Mouse (Mus musculus): Measurements from ENCODE around the gene Gm20662.
"Not testable (repeated sequence)": the region's sequence is repeated elsewhere in the genome, so short reads cannot be mapped to it uniquely, and the experiment has no call there.

Gene Gm20662

DNA sequence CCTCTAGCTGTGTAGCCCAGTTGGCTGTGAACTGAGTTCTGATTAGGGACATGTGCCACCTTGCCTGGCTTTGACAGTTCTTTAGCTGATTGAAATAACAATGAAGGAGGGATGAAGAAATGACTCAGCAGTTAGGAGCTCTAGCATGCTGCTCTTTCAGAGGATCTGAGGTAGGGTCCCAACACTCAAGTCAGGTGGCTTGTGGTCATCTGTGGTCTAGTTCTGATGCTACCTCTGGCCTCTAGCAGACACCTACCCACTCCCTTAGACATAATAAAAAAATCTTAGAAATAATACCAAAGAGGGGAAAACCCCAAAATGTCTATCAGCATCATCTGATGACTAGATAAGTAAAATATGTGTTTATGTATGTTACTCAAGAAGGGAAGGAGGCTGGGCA is 14.2 kb downstream of the Gm20662 start:
- no peak for DNase-seq (ENCODE audit: low read depth)

DNA sequence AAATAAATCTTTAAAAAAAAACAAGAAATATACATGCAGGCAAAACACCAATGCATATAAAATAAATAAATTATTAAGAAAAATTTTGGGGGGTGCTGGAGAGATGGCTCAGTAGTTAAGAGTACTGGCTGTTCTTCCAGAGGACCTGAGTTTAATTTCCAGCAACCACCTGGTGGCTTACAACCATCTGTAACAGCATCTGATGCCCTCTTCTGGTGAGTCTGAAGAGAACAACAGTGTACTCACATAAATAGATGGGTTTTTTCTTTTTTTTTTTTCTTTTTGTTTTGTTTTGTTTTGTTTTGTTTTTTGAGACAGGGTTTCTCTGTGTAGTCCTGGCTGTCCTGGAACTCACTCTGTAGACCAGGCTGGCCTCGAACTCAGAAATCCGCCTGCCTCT is 17.4 kb downstream of the Gm20662 start:
- not testable (repeated sequence) for DNase-seq (ENCODE audit: low read depth)

DNA sequence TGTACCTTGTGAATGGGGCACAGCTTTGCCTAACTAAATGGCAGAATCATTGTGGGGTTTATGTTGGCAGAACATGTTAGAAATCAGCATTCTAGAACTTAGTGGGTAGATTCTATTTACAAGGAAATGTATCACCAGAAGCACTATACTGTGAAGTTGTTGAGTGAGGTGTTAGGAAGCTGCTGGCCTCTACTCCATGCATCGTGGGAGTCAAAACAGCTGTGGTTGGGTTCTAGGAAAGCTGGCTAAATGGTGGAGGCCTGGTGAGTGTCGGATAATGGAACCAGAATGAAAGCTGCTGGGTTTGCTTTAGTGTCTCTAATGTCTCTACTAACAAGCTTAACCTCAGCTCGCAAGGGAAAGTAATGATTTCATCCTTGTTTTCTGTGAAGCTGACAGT is 21.0 kb downstream of the Gm20662 start:
- no peak for DNase-seq (ENCODE audit: low read depth)

DNA sequence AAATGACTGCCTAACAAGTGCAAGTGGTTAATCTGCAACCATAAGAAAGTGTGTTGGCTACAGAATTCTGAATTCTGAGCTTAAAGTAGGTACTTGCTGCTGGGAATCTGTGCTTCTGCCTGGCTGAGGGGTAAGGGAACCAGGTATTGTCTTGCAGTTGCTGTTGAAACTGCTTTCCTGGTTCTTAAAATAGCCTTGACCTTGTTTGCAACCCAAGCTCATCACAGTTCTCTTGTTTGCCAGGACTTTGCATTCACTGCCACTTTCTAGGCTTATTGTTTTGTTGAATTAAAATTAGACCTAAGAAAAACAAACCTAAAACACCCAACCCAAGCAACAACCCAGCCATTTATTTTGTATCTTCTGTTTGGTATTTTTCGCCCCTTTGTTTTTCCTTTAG is 24.6 kb downstream of the Gm20662 start:
- no peak for DNase-seq (ENCODE audit: low read depth)

DNA sequence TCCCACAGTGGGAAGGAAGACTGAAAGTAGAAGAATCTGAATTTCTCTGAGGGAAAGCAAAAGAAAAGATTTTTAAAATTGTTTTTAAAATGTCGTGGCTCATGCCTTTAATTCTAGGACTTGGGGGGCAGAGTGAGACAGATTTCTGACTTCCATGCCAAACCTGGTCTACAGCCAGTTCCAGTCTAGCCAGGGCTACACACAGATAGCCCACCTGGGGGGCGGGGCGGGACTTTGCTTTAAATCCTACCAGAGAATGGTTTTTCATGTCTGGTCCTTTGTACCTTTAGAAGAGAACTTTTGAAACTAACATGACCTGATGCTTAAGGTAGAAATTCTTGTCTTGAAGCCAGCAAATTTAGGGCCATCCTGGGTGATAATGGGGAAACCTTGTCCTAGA is 27.1 kb downstream of the Gm20662 start:
- no peak for DNase-seq (ENCODE audit: low read depth)

DNA sequence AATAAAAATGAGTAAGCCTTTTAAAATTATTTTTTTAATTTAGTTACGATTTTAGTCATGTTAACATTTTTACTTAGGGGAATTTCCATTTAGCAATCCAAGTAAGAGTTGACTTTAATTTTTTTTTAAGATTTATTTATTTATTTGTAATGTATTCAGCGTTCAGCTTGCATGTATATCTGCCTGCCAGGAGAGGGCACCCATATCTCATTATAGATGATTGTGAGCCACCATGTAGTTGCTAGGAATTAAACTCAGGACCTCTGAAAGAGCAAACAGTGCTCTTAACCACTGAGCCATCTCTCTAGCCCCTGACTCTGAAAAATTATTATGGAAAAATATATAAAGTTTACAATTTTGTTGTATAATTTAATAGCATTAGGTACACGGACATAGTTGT is 30.4 kb downstream of the Gm20662 start:
- DNase-seq (ENCODE audit: low read depth): no peak

DNA sequence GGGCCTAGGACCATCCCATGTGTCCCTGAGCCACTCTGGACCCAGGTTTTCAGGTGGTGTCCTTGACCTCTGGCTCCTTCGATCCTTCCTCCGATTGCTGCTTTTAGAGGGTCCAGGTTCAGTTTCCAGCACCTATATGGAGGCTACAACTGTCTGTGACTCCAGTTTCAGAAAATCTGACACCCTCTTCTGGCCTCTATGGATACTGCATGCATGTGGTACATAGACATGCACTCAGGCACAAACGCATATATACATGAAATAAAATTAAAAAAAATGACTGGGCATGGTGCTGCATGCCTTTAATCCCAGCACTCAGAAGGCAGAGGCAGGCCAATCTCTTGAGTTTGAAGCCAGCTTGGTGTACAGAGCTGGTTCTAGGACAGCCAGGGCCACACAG is 31.7 kb downstream of the Gm20662 start:
- no peak for DNase-seq (ENCODE audit: low read depth)

DNA sequence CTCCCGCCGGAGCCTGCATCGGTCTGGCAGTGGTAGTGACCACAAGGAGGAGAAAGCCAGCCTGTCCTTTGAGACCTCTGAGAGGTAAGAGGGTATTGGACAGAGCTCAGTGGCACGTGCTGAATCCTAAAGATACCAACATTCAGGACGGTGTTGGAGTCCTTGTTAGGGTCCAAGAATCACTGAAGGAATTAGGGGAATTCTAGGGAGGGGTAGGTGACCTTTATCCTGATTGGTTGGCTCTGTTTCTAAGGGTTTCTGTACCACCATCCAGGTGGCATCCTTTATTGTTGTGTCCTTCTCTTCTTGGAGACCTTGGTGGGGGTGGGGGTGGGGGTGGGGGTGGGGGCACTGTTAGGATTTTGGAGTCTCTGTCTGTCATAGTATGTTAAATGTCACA is 36.0 kb downstream of the Gm20662 start:
- DNase-seq (ENCODE audit: low read depth): no peak

DNA sequence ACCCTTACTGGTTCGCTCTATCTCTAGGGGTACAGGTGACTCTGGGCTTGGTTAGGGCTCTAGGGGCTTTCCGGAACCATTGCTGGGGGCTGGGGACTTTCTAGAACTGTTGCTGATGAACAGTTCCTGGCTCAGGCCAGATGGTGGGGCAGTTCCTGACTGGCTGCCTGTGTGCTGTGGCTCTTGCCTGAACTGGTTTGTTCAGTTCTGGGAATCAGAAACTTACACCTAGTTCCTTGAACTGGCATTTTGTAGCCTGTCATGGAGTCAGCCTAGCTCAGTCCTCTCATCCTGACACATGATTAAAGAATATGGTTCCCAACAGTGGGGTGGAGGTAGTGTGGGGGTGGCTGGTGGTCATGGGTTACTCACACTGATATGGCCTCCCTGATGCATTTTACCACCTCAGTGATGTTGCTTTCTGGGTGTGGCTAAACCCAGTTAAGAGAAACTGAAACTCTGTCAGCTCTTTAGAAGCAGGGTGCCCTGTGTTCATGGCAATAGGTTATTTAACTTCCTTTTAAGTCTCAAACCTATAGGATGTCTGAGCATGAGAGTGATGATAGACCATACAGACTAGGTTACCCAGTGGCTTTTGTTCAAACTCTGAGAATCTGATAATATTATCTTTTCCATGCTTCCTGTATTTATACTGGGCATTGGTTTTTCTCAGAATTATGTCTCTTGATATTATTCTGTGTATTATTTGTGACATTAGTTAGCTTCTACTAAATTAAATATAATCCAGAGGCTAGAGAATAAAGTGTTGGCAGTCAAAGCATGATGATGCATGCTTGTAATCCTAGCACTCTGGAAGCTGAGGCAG is 39.4 kb downstream of the Gm20662 start:
- DNase-seq (ENCODE audit: low read depth): no peak

DNA sequence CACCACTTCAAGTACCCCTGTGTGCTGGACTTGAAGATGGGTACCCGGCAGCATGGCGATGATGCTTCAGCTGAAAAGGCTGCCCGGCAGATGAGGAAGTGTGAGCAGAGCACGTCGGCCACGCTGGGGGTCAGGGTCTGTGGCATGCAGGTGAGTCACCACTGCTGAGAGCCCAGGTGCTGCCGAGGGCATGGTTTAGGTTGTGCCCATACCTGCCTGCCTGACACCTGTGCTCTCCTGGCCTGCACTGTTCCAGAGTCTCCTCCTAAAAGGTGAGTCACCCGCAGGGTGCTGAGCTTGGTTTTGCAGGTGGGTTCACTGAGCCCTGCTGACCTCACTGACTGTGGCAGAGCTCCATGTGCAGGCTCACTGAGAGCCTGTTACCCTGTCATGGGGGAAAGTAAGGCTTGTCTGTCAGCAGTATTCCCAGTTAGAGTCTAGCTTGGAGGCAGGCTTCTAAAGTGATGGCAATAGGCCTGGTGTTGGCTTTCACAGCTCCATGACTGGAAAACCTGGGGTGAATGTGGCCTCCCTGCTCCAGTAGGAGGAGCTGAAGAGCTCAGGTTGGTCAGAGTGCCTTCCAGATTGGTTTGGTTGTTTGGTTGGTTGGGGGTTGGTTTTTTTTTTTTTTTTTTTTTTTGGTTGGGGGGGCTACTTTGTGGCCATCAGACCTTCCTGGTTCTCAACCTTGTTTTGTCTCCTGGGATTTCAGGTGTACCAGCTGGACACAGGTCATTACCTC is 48.8 kb downstream of the Gm20662 start:
- no peak for DNase-seq (ENCODE audit: low read depth)

DNA sequence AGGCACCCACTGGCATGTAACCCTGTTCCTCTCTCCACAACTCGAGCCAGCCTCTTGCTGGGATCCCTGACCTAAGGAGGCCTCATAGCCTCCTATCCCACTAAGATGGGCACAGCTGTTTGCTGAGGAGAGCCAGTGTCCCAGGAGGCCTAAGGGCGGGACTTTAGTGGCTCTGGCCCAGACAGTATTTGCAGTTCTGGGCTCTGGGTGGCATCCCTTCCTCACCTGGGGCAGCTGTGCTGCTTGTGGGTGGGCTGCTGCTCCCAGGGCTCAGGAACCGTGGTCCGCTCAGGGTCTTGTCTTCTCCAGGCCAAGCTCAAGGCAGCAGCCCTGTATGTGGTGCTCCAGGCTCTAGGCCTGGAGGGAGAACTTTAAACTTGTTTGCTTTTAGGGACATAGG is 50.4 kb downstream of the Gm20662 start:
- no peak for DNase-seq (ENCODE audit: low read depth)

DNA sequence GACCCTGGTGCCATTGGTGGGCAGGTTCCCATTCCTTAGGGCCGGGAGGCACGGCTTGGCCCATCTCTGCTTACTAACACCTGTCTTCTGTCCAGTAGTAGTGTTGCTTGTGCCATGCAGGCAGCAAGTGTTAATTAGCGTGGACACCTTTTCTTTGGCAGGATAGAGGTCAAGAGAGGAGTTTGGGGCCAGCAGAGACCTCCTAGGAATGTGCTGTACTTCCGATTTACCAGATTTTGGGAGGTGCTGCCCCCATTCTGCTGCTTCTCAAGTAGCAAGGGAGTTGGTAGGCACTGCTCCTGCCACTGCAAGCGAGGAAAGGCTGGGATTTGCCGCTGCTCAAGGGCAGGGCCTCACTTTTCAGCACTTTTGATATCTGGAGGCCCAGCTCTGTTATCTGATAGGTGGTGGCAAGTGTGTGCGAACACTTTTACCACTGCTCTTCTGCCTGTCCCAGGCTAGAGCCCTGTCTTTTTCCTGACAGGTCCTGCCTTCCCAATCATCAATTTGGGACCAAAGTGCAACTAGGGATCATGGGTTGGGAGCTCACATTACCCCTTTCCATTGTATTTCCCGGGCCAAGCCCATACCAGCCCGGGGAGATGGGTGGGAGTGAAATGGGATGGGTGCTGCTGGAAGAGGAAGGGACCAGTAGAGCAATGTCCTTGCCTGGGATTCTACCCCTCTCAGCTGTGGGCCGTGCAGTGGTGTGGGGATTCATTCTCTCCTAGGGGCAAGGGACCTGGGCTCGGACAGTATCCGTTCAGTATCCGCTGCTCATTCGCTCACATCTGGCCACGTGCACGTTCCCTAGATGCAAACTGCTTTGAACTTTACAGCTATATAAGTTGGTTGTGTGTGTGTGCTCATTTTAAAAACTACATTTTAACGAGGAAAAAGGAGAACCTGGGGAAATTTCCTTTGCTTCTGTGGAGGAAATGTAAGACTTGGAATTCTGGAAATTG is 51.7 kb downstream of the Gm20662 start:
- no peak for DNase-seq (ENCODE audit: low read depth)

DNA sequence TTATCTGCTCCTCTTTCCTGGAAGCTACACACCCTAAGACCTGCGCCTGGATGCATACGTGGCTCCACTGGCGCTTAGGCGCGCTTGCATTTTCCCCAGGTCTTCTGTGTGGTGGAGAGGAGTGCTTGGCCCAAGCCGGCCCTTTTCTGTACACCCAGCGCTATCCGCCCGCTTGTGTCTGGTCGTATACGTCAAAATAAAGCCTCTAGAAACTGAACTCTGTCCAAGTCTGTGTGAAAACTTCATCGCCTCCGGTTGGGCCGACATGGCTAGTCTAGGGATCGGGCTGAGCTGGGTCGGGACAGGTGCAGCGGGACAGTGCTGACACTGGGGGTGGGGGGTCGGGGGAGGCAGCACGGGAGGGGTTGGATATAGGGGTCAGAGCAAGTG is 52.4 kb downstream of the Gm20662 start:
- no peak for DNase-seq (ENCODE audit: low read depth)

DNA sequence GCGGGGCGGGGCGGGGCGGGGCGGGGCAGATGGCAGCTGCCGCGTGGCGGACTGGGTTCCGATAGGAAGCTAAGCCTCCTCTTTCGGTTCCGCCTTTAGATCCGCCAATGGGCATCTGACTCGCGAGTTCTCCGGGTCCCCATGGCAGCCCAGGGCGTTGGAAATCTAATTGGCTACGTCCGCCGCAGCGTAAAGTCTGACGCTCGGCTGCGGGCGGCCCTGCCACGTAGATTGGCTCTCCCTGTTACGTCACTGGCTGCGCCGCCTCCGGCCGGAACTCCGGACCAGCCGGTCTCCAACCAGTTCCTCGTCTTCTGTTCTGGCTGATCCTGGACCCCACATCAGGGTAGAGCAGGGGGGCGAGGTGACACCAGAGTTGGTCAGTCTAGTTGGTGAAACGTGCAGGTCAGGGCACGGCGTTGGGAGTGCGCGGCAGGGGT is 52.9 kb downstream of the Gm20662 start, which contains the start of gene Gmppb:
Gene Gmppb, plus strand, starts transcription at position 227 of the 440 bp plus-strand sequence.
- DNase-seq (ENCODE audit: low read depth): peak; percentile 95

DNA sequence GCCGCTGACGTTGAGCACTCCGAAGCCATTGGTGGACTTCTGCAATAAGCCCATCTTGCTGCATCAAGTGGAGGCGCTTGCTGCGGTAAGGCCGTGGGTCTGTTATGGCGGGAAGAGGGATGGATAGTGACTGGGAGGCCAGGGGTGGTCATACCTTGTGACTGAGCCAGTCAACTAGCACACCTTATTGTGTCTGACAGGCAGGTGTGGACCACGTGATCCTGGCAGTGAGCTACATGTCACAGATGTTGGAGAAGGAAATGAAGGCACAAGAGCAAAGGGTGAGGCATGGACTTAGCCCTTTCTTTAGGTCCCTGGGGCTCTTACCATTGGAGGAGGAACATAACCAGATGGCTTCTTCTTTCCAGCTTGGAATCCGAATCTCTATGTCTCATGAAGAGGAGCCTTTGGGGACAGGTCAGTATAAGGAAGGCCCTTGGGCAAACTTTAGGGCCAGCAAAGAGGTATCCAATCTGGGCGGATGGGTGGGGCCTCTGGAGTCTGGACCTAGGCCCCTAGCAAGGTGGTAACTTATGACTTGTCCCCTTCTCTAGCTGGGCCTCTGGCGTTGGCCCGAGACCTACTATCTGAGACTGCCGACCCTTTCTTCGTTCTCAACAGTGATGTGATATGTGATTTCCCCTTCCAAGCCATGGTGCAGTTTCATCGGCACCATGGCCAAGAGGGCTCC is 53.6 kb downstream of the Gm20662 start:
- no peak for DNase-seq (ENCODE audit: low read depth)

DNA sequence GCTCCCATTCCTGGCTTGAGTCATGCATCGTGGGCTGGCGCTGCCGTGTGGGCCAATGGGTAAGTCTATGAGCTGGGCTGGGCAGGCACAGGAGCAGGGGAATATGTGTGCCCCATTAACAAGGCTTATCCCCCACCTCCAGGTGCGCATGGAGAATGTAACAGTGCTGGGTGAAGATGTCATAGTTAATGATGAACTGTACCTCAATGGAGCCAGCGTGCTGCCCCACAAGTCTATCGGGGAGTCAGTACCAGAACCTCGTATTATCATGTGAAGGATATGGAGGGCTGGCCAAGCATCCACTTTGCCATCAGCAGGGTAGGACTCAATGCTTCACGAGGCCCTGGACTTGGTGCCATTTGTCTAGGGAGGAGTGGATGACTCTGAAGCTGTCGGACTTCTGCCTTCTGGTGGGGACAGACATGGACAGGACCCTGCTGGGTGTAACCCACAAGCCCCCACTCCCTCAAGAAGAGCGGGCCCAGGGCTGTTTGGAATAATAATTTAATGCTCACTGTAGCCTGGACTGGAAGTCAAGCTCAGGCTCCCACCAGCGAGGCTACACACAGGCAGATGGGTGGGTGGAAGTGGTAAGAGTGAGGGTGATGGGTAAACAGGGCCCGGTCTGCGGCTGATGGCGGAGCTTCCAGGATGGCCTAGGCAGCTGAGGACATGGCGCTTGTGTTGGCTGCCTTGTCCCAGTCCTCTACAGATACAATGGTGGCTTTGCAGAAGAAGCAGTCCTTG is 55.2 kb downstream of the Gm20662 start:
- no peak for DNase-seq (ENCODE audit: low read depth)

DNA sequence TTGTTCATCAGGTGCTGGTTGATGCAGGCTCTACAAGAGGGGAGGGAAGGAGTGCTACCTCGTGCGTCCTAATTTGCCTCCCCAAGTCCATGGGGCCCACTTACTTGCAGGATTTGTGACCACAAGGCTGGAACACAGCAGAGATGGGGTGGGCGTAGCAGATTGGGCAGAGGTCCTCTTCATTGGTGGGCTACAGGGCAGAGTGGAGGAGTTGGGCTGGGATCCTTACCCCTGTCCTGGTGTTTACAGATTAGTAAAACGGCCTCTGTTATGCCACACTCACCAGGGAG is 55.7 kb downstream of the Gm20662 start:
- no peak for DNase-seq (ENCODE audit: low read depth)

DNA sequence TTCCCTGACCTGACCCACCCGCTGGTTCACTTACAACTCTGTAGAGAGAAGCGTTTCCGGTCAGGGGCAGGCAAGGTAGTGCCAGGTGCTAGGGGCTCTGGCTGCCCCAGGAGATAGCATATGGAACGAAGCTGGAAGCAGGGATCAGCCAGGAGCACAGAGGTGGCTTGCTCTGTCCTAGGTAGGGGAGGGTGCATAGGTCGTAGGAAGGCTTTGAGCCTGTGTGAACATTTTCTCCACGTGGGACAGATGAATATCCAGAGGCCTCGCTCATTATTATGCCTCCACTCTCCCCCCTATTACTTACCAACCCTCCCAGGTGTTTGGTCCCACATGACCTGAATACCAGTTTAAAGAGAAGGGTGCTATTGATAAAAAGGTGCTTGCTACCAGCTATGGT is 56.3 kb downstream of the Gm20662 start:
- no peak for DNase-seq (ENCODE audit: low read depth)

DNA sequence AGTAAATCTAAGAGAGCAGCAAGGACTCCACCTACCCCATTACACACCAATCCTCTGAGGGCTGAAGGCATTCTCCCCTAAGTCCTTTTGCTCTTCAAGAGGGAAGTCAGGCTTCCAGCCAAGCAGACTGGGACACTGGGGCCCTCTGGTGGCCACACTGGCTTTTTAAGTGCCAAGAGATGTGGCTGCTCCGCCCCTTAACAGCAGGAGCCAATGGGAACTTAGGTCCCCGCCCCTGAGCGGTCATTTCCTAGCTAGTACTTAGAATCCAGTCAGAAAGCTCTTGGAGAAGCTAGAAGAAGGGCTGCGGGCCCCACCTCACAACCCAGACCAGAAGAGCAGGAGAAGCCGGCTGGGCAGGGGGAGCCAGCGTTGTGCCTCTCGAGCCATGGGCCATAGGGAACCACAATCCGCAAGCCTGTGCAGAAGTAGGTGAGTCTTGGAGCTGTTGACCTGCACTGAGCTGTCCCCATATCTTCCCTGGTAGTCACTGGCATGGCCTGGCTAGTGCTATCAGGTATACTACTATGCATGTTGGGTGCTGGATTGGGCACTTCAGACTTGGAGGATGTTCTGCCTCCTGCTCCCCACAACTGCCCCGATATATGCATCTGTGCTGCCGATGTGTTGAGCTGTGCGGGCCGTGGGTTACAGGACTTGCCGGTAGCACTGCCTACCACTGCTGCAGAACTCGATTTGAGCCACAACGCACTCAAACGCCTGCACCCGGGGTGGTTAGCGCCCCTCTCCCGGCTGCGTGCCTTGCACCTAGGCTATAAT is 56.9 kb downstream of the Gm20662 start, which contains the start of gene Amigo3:
Gene Amigo3, plus strand, starts transcription at position 275 of the 780 bp plus-strand sequence.
- peak; percentile 96 for DNase-seq (ENCODE audit: low read depth)

DNA sequence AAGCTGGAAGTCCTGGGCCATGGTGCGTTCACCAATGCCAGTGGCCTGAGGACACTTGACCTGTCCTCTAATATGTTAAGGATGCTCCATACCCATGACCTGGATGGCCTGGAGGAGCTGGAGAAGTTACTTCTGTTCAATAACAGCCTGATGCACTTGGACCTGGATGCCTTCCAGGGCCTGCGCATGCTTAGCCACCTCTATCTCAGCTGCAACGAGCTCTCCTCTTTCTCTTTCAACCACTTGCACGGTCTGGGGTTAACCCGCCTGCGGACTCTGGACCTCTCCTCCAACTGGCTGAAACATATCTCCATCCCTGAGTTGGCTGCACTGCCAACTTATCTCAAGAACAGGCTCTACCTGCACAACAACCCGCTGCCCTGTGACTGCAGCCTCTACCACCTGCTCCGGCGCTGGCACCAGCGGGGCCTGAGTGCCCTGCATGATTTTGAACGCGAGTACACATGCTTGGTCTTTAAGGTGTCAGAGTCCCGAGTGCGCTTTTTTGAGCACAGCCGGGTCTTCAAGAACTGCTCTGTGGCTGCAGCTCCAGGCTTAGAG is 57.6 kb downstream of the Gm20662 start:
- no peak for DNase-seq (ENCODE audit: low read depth)

All from c-Kit-positive CD71-negative TER-119-negative erythroid progenitor cells, embryonic 14.5 days (primary cell).